Mouse (Mus musculus) G1E (cell line): ENCODE data around the gene Csf1.

Source experiments
- CTCF ChIP-seq: IDR thresholded peaks from 2 replicates; pipeline ENCODE4 v1.5.1; 2012; ENCODE audit warnings: low read depth, low read length, inconsistent platforms, mixed read lengths
- GATA1 ChIP-seq: IDR thresholded peaks from 2 replicates; pipeline ENCODE4 v1.6.1; 2012; ENCODE audit warnings: borderline replicate concordance, low read length, inconsistent platforms, mixed read lengths
- GATA2 ChIP-seq: IDR thresholded peaks from 2 replicates; pipeline ENCODE4 v1.6.1; 2012; ENCODE audit warnings: low read depth, low read length, inconsistent platforms, borderline replicate concordance
- TAL1 ChIP-seq: conservative IDR thresholded peaks from 2 replicates; pipeline ENCODE4 v1.6.1; 2012; ENCODE audit warnings: low read depth, low read length, inconsistent platforms, mixed read lengths

DNA sequence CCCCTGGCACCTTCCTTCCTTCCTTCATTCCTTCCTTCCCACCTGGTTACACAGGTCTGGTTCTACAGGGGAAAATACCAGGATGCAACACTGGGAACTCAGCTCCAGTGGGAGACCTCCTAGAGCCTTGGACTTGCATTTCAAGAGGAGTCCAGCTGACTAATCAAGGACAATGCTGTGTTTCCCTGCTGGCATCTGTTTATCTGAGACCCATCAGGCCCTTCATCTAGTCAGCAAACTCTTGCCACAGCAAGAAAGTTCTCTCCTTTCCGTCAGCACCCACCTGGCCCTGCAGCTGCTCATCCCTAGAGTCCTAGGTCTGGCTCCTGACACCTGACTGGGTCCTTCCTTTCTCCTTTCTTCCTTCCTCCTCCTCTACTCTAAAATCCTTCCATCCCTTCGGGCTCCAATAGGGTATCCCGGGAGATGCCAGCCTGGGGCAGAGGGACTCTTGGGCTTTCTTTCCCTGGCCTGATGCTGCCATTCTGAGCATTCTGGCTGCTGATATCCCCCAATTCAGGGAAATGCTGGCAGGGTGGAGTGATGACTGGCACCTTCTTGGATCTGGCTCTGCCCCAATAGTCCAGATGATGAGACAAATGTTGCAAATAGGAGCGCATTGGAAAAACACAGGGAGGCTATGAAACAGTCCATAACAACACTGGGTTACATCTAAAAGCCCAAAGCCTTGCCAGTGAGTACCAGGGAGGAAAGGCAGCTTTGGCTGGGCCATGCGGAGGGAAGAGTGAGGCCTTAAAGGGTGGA, 2.7 kb downstream of the Csf1 start:
- no peak for TF ChIP-seq CTCF
- no peak for TF ChIP-seq TAL1
- TF ChIP-seq GATA1: no peak
- TF ChIP-seq GATA2: no peak
